Mouse (Mus musculus): ENCODE results near the gene Armcx4.
A peak's percentile ranks its signal among the peaks of the same experiment; 100 is the strongest.
"Not testable (repeated sequence)": the region's sequence is repeated elsewhere in the genome, so short reads cannot be mapped to it uniquely, and the experiment has no call there.

Armcx4 gene

DNA sequence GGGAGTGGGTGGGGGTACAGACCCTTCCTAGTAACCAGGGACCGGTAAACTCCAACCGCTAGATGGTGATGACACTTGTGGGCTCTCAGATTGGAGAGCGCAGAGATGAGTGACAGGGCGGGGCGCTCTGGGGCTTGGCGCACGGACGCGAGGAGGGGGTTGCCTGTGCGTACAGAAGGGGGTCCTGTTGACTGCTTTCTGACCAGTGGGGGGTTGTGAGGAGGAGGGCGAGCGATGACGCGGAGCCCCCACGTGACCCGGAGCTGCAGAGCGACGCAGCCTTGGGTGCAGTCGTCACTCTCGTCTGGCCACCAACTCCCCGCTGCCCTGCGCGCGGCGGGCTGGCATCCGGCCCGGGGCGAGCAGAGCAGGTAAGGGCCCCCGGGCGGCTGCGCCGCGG is at the start of gene Armcx4:
TSS of gene Armcx4 (plus strand) at position 253 of the 400 bp plus-strand sequence.
- DNase-seq, result peak; percentile 5

DNA sequence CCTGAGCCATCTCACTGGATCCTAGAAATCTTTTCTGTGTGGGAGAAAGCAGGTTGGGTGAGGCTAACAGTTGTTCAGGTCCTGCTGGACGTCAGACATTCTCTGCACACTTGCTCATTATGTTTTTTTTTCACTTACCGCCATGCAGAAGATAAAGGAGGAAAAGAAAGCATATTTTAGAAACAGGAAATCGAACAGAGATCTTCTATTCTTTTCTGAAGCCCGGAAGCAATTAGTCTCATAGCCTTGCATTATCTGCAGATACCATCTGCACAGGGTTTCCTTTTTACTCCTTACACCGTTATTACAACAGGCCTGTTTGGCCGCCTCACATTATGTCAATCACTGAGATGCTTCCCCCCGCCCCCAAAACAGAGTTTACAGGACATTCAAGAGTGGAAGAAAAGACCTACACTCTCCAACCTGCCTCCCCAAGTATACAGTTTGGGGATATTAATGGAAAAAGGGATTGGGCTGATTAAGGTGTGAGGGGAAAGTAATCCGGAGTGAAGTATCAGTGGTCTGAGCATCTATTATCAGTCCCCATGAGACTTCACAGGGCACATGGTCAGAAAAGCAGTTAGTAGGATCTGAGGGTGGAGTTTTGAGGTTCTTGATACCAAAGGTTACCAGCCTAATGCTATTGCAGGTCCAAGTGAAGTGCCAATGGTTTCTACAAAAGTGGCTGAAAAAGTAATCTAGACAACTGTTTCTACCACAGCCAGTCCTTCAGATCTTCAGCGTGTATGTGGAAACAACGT is 45.1 kb upstream of the Armcx4 start:
- peak; percentile 17 for DNase-seq

DNA sequence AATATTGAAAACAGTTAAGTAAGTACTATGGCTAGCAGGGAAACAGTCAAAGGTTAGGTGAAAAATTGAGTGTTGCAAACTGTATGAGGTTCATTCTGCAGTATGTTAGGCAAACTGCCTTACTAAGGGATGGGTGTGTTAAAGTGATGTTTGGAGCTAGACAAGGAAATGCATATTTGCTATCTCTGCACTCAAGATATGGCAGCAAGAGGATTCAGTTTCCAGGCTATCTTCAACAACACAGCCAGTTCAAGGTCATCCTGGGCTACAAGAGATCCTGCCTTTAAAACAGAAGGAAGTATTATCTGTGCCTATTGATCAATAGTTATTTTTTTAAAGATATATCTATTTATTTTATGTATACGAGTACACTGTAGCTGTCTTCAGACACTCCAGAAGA is 40.0 kb upstream of the Armcx4 start:
- no peak for DNase-seq

DNA sequence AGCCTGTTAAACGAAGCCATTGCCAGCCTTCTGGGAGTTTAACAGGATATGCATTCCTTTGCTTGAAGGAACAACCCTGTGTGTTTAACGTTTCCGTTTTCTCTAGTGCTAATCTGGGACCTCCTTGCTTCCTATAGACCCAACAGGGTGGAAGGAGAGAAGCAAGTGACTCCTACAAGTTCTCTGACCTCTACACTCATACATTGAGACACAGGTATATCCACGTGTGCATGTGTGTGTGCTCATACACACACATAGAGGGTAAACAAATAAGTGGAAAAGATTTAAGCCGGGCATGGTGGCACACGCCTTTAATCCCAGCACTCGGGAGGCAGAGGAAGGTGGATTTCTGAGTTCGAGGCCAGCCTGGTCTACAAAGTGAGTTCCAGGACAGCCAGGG is 38.9 kb upstream of the Armcx4 start:
- no peak for DNase-seq

DNA sequence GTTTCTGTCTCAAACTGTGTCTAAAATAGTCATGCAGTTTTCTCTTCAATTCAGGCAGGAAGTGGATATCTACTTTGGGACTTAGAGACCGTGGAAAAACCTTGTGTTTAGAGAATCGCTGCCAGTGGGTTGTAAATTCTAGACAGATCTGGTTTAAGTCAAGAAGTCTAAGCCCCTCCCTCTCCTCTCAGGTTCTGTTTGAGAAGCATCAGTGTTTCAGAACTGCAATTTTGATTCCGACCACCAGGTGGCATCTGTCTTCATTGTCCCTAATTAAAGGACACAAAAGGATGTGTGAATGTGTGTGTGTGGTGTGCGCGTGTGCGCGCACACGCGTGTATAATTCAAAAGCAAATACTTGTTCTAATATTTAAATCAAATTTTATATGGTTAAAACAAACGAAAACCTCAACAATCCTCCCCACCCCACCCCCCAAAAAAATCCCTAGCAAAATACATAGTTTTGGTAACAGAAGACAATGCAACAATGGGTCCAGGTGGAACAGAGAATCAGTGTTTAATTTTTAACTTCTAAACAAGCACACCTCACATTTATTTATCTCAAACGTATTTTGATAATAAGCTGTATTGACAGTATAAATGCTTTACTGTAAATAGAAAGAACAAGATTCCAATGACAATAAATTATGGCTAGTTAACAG is 38.2 kb upstream of the Armcx4 start:
- DNase-seq, result peak; percentile 79

DNA sequence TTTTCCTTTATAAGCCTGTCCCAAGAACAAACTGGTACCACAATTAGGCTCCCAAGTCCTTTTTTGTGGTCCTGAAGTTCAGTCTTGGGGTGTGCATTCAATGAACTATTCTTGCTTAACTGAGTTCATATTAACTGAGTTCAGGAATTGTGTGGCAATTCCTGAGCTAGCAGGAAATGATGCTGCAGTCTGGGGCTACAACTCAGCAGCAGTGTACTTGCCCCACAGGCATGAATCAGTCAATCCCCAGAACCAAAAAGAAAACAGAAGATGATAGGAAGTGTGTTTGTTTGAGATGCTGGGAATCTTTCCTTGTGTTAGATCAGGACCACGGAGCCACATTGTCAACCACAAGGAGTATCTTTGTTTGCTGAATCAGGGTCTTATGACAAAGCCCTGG is 34.3 kb upstream of the Armcx4 start:
- DNase-seq, result no peak

DNA sequence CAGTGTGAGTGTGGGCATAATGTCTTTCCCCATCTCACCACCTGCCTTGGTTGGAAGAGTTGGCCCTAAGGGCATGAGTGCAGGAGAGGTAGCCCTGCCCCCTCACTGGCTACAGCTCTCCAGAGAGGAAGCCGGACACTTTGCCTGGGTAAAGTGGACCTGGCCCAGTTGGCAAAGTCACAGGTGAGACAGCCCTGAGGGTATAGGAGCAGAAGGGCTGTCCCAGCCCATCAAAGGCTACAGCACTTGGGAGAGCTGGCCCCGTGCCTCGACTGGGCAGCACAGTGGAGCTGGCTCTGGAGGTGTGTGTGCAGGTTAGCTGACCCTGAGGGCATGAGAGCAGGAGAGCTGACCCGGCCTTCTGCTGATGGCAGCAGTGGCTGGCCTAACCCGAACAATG is 24.7 kb upstream of the Armcx4 start:
- peak; percentile 2 for DNase-seq

DNA sequence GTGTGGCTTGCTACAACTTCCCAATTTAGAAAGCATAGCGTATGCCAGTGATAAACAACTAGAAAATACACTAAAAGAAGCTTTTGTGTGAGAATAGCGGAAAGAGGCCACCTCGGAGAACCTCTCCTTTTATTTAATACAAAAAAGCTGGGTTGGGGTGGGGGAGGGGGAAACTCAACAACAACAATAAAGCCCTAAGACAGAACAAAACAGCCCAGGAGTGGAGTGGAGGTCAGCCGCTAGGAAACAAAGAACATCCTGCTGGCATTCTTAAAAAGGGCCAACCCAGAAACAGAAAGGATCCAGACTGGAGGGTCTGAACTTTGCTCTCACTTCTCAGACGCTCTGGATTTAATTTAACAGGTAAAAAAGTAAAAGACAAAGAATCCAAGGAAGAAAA is 11.3 kb upstream of the Armcx4 start:
- DNase-seq, result no peak

DNA sequence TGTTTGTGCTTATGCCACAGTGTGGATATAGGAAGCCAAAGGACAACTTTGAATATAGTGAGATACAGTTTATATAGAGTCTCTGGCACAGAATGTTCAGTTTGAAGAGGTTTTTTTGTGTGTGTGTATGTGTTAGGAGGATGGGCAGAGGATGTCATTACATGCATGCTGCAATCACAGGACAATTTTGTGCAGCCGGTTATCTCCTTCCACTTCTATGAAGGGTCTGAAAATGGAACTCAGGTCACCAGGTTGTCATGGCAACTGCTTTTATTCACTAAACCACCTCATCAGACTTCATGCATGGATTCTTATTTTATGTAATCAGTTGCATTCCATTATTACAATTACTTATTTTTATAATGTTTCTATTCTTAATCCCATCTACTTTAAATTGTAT is 10.4 kb upstream of the Armcx4 start:
- no peak for DNase-seq

DNA sequence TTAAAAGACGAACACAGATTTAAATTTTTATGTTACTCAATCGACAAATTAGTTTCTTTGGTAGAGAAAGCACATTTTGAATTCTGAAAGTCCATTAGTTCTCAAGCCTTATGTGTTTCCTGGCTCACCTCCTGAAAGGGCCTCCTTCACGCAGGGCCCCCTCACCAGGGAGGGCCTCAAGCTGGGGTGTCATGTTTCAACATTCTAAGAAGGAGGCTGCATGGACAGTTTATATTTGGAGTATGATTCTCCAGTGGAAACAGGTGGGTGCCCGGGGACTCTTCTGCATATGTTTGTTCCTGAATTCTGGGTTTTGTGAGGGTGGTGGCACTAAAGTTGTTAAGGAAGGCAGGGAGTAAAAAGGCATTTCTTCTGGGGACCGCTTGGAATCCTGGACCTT is 1.4 kb upstream of the Armcx4 start:
- no peak for DNase-seq

DNA sequence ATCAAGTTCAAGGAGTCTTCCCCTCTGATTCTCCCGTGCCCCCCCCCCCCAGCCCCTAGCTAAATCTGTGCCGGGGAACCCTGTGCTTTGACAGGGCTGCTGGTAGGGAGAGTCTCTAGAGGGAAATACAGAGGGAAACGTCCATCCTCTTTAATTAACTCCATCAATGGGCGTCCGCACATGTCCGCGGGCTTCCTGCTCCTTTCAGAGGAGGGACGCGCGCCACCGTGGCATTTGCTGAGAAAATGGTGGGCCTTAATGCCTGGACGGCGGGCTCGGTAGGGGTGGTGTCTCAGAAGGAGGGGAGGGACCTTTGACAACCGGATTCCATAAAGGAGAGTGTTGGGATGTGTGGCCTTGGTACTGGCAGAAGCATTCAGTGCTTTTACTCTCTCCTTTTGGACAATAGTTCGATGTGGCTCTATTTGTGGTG is 436 bp downstream of the Armcx4 start:
- no peak for DNase-seq

DNA sequence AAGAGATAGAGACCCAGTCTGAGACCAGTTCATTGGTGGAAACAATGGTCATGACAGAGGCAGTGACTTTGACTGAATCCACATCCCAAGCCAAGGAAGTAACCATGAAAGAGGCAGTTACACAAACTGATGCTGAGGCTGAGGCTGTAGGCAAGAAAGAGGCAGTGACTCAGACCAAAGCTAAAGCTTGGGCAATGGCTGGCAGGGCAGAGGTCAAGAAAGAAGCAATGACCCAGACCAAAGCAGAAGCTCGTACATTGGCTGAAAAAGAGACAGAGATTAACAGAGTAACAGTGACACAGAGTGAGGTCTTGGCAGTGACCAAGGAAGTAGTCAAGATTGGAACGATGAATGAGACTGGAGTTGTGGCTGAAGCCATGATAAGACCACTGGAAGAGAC is 3.4 kb downstream of the Armcx4 start:
- DNase-seq, result no peak

DNA sequence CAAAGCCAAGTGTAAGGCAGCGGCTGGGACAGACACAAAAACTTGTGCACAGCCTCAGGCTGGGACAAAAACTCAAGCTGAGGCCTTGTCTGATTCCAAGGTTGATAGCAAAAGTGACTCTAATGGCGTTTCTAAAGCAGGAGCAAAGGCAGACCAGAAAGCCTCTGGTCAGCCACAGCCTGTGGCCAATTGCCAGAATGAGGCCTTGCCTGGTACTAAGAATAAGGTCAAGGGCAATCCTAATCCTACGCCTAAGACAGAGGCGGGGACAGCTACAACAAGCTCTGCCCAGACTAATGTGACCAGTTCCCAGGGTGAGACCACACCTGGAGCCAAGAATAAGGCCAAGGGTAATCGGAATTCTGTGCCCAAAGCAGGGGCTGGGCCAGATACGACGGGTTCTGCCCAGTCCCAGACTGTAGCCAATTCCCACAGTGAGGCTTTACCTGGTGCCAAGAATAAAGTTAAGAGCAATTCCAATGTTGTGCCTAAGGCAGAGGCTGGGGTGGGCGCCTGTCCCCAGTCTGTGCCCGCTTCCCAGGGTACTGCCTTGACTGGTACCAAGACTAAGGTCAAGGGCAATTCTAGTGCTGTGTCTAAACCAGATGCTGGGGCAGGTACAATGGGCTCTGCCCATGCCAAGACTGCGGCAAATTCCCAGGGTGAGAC is 4.7 kb downstream of the Armcx4 start:
- DNase-seq, result peak; percentile 37

DNA sequence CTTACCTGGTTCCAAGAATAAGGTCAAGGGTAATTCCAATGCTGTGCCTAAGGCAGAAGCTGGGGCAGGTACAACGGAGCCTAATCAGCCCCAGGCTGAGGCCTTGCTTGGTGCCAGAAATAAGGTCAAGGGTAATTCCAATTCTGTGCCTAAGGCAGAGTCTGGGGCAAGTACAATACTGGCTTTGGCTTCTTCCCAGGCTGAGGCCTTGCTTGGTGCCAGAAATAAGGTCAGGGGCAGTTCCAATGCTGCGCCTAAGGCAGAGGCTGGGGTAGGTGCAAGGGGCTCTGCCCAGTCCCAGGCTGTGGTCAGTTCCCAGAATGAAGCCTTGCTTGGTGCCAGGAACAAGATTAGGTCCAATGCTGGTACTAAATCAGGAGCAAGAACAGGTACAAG is 5.2 kb downstream of the Armcx4 start:
- DNase-seq, result no peak

DNA sequence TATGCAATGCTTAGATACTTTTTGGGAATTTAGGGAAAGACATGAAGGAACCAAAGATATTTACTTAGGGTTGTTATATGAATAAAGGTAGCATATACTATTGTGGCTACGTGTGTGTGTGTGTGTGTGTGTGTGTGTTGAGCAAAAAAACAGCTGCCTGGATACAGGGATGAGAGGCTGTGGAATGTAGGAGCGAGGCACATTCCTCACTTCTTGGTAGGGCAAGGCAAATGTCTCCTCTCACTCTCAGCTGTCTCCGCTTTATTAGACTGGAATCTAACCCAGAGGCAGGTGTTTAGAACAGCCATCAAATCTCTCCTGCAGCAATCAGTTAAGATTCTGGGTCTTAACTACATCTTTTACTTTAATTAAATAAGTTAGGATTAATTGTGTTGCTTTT is 30.5 kb downstream of the Armcx4 start:
- no peak for DNase-seq

DNA sequence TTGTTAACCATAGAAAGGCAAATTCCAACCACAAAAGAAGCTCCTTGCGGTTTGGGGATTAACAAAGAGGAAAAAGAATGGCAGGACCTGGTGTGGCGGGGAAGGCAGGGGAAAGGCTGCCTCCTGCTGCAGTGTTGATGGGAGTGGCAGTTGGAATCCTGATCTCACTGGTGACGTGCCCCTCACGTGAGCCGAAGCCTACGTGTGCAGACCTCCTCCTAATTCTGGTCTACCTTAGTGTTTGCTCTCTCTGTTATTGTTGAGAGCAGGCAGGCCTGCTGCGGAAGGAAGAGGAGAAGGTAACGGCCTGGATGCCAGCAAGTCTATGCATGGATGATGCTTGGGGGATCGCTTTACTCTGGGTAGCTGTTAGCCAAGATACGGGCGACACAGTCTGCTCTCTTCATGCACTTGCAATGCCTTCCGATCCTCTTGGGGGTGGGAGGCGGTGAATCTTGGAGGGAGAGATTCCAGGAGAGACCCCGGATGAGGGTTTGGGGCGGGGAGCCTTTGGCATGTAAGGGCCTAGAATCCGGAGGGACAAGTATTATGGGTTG is 31.5 kb downstream of the Armcx4 start, which contains the start of gene Armcx1:
TSS of gene Armcx1 (plus strand) at position 212 of the 557 bp plus-strand sequence.
- peak; percentile 36 for DNase-seq

DNA sequence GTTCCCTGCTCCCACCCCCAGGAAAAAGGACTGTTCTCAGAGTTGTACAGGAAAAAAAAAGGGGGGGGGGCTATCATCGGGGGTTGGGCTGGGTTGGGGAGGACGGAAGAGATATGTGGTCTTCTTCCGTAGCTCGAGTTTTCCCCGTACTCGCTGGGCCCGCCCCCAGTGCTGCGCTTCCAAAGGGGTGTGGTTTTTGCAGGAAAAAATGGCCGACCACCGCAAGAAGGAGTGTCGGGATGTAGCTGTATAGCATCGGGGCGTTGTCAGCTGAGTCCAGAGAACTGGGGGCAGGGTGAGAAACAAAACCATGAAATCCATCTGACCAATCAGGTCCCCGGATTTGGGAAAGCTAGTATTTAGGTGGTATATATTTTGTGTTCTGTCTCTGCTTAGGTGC is 32.2 kb downstream of the Armcx4 start:
- peak; percentile 16 for DNase-seq

DNA sequence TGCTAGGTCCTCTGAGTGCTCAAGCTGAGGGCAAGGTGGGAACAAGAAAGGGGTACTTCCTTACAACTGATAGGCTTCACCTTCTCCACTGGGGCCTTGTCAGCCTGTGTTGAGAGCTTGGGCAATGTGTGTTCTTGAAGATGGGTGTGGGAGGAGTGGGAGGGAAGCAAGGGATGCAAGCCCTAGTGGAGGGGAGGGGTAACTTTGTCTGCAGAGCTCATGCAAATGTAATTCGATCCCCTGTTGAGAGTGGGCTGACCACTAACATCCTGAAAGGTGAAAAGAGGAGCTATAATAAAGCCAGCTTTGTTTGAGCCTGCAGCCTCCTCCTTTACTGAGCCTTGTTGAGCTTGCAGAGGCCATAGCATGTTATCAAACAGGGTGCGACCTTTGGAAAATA is 37.4 kb downstream of the Armcx4 start:
- not testable (repeated sequence) for DNase-seq

DNA sequence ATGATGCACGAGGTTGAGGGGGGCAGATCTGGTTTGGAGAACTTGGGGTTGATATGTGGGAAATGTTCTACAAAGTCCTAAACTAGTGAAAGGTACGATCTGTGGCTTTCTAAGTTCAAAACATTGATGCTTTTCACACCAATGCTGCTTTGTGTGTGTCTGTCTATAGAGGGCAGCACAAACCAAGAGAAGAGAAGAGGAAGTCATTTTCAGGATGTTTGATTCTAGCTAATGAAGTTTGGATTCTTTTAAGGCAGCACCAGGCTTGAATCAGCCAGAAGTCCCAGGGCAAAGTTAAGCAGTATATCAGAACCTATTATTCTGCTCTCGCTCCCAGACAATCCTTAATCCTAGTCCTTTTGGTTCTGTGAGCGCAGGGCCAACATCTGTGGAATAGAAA is 43.5 kb downstream of the Armcx4 start:
- DNase-seq, result peak; percentile 26

DNA sequence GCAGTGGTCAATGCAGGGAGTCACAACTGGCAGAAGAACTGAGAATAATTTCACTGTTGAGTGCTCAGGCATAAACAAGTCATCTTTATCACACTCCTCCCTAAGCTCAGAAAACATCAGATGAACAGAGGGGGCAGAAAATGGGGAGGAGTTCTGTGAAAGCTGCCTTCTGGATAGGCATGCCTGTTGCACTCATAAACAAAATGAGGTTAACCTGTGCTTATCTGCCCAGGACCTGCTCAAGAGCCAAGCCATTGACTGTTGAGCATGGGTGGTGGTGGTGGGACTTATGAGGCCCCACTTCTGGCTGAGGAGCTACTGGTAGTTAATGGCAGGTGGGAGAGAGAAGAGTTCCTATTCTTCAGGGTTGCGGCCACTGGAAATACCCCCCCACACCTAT is 51.5 kb downstream of the Armcx4 start:
- DNase-seq, result no peak

DNA sequence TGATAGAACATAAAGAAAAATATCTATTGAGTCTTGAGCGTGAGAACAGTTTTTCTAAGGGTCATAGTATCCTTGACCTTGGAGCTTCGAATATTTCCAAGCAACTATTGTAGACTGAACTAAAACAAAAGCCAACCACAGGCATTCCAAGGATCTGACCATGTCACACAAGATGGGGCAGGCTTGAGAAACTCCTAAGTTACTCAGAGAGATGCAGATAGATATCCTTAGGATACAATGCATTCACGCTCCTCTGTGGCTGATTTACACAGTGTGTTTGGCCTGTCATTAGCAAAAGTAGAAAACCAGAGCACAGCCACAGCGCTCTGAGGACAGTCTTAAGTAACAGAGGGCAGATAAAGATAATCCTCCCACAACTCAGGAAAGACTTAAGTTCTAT is 52.8 kb downstream of the Armcx4 start:
- DNase-seq, result no peak

DNA sequence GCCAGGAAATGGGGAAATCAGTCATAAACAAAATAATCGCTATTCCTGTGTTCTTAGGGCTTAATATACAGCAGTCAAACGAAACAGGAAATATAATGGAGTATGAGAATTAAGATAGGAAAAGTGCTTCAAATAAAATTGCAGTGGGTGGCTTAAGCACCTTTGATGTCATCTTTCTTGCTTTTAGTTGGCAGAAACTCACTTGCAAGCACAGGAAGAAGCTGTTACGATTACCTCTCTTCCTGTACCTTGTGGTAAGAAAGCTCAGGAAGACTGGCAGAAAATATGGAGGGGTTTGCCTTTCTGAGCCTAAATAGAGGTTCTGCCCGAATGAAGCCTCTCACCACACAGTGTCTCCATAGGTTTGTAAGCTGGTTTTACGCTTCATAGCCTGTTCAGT is 55.5 kb downstream of the Armcx4 start:
- DNase-seq, result no peak
